Mouse (Mus musculus): ENCODE measurements around the gene Ei24. TPM values are rescaled to one million over a fixed set of nuclear protein-coding genes. Genes with fewer than 3 reads are reported as not detected.
A peak's percentile ranks its signal among the peaks of the same experiment; 100 is the strongest.

The Ei24 gene
- total RNA-seq, 2 experiments from 2014 or later = 101 to 104 TPM

GRCm38 (mm10) chr9:36795556-36795955 is 1.6 kb downstream of the Ei24 start:
- no peak for DNase-seq (ENCODE audit: extremely low spot score in 1 of 2, low spot score in 1 of 2)

DNA sequence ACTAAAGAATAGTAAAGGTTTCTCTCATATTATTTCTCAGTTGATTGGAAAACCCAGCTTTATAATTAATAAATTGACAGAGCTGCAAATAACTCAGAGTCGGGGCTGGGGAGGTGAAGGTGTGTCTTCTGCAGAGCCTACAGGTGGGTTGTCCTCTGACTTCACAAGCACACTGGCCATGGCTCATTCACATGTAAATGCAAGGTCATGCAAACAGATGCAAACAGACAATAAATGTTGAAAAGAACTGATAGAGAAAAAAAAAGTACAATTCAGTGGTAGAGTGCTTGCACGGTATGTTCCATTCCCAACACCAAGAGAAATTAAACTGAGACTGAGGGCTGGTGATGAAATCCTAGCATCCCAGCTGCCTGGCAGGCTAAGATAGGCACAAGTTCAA is 2.7 kb downstream of the Ei24 start:
- DNase-seq (ENCODE audit: extremely low spot score in 1 of 2, low spot score in 1 of 2) = no peak

GRCm38 (mm10) chr9:36792191-36792590 is 5.0 kb downstream of the Ei24 start:
- no peak for DNase-seq (ENCODE audit: extremely low spot score in 1 of 2, low spot score in 1 of 2)

GRCm38 (mm10) chr9:36783921-36784320 is 13.3 kb downstream of the Ei24 start:
- DNase-seq (ENCODE audit: extremely low spot score in 1 of 2, low spot score in 1 of 2) = no peak

DNA sequence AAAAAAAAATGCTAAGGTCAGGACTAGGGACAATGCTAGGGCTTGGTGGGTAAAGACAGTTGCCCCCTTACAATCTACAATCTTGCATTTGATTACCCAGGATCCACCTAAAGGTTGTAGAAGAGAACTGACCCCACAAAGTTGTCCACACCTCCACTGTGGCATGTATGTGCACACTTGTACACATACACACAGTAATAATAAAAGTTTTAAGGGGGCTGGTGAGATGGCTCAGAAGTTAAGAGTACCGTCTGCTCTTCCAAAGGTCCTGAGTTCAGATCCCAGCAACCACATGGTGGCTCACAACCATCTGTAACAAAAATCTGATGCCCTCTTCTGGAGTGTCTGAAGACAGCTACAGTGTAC is 28.2 kb downstream of the Ei24 start:
- no peak for DNase-seq (ENCODE audit: extremely low spot score in 1 of 2, low spot score in 1 of 2)

DNA sequence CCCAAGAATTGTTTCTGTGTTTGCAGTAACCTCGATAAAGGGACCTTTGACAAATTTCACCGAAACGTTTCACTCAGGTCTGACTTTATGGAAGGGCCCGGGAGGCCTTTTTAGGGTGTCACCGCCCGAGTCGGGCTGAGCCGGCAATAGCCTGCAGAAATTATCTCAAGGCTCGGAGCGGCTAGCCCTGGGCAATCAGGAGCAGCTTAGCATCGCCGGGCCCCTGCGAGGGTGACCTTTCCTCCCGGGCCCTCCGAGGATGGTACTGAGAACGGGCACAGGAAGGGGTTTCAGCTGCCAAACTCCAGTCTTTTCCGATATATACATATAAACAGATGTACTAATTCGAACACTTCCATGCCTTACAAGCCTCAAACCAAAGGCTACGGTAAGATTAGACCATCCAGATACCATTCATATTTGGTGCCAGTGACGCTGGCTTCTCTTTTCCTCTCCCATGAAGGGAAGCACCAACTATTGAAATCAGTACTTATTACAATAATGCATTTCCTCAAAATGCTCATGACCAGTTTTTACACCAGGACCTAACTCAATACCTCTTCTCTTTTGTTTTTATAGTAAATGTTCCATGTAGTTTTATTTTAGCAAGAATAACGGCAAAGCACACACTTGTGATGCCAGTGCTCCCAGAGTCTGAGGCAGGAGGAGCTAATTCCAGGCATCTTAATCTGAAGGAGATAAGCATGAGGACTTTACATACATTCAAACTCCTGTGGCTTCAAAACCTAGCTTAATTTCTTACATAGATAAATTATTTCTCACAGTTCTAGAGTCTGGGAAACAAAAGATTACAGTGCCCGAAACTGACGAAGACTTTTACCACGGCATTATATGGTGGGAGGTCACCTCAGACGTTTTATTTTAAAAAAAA is 28.8 kb downstream of the Ei24 start:
- DNase-seq (ENCODE audit: extremely low spot score in 1 of 2, low spot score in 1 of 2) = peak; percentile 36 to 53

- peak; percentile 96 to 98 for DNase-seq (ENCODE audit: extremely low spot score in 1 of 2, low spot score in 1 of 2)
These were observed 29.7 kb downstream of the Ei24 start, which contains the start of gene Stt3a for GRCm38 (mm10) chr9:36767203-36768143. TSS of gene Stt3a (minus strand) at chr9:36767679.

- DNase-seq (ENCODE audit: extremely low spot score in 1 of 2, low spot score in 1 of 2) = no peak
These were observed 32.8 kb downstream of the Ei24 start for GRCm38 (mm10) chr9:36764378-36764777.

Other genes with a start within 250 kb of the Ei24 start
- gene Gm17689, start 214.8 kb downstream of the Ei24 start, total RNA-seq (2021) = not detected
- not detected for gene A630095E13Rik, start 154.0 kb downstream of the Ei24 start, total RNA-seq (2021)
- gene Acrv1, start 104.2 kb downstream of the Ei24 start, total RNA-seq (2021) = not detected
- 1 to 10 TPM; 2.1 TPM for gene Chek1, start 70.3 kb downstream of the Ei24 start, total RNA-seq (2021)
- 10 to 100 TPM; 66.8 to 84.0 TPM for gene Stt3a, start 29.7 kb downstream of the Ei24 start, total RNA-seq (2021)
- gene Fez1, start 24.5 kb upstream of the Ei24 start, total RNA-seq (2021) = 100 to 1,000 TPM; 301 to 329 TPM